Mouse (Mus musculus) testis, adult 2 months (tissue): ENCODE measurements around the gene Hck.

Experiments used
- CTCF ChIP-seq: fragments of 200-500 bp; IDR thresholded peaks from 2 replicates; pipeline ENCODE4 v1.5.1; 2012; ENCODE audit warnings: low read depth, mild to moderate bottlenecking, inconsistent platforms, low read length, moderate library complexity; ENCODE audit not compliant: control insufficient read depth, insufficient read depth, insufficient replicate concordance
- POLR2A ChIP-seq: fragments of 200-500 bp; IDR thresholded peaks from 2 replicates; pipeline ENCODE4 v1.6.1; 2012; ENCODE audit warnings: low read depth, mild to moderate bottlenecking, inconsistent platforms, low read length, moderate library complexity; ENCODE audit not compliant: control insufficient read depth

DNA sequence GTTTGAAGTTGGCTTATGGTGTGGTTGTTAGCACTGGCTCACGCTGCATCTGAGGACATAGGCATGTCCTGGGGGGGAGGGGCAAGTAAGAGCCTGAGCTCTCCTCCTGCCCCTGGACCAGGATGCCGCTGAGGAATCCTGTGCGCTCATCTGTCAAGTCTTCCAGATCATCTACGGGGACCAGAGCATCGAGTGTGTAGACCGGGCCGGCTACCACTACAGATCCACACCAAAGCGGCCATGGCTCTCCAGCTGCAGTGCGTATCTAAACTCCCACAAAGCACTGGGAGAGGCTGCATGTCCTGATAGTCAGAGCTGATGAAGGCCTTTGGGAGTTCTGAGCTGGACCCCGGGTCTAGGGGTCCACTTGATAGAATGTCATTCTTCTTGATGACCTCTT is 33.6 kb upstream of the Hck start:
- TF ChIP-seq POLR2A (no peak), CTCF (no peak)
